Mouse (Mus musculus) embryonic facial prominence, embryonic 10.5 days (tissue): Measurements from ENCODE around the gene Adh6b. TPM values are rescaled to one million over a fixed set of nuclear protein-coding genes. Genes with fewer than 3 reads are reported as not detected.

ENCODE experiments used
- DNase-seq: peaks from one replicate; pipeline ENCODE4 v3.0.0-alpha.2; 2017; ENCODE audit warnings: low spot score
- H3K27ac ChIP-seq: fragments of 300-500 bp; sonication (generic); replicated peaks from 2 replicates; pipeline ENCODE4 v1.5.1; 2016; ENCODE audit warnings: mild to moderate bottlenecking
- H3K27me3 ChIP-seq: fragments of 300-500 bp; sonication (generic); replicated peaks from 2 replicates; pipeline ENCODE4 v1.6.1; 2016; ENCODE audit warnings: low read depth, mild to moderate bottlenecking; ENCODE audit not compliant: poor library complexity, severe bottlenecking
- H3K36me3 ChIP-seq: fragments of 300-500 bp; sonication (generic); replicated peaks from 2 replicates; pipeline ENCODE4 v1.6.1; 2016; ENCODE audit warnings: mild to moderate bottlenecking, moderate library complexity
- H3K4me1 ChIP-seq: fragments of 300-500 bp; sonication (generic); 2 replicates; pipeline ENCODE4 v1.6.1; 2016
- H3K4me3 ChIP-seq: fragments of 300-500 bp; sonication (generic); 2 replicates; pipeline ENCODE4 v1.5.1; 2016; ENCODE audit warnings: mild to moderate bottlenecking, moderate library complexity
- H3K9me3 ChIP-seq: fragments of 300-500 bp; sonication (generic); 2 replicates; pipeline ENCODE4 v1.6.1; 2016; ENCODE audit warnings: mild to moderate bottlenecking
- WGBS: fragments of 180-500 bp; shearing (Covaris S2); methylation state at CpG from one replicate; pipeline ENCODE4 v1.1.7; 2016; 5-methylcytosine and 5-hydroxymethylcytosine counted together
- polyA plus RNA-seq: library from polyadenylated mRNA; unstranded; fragments of >200 nt; fragmentation: Nextera tagmentation; extraction: Ambion mirVana; gene quantifications from 2 replicates; pipeline ENCODE4 v1.2.1, GENCODE M21; 2016

The Adh6b gene
- 0.55 and 0.93 TPM in 2 replicates for polyA plus RNA-seq

GRCm38 (mm10) chr3:138341471-138341870, at the start of gene Adh6b:
Gene Adh6b (plus strand): TSS chr3:138341775.
- H3K36me3 ChIP-seq, result no peaks in the 10 kb centered on the region
- H3K27ac ChIP-seq, result no peak within 1 kb of the TSS
- DNase-seq, result no peak
- no peaks in the 10 kb centered on the region for H3K27me3 ChIP-seq
- H3K9me3 ChIP-seq, result no peaks in the 10 kb centered on the region
- no peaks in the 10 kb centered on the region for H3K4me1 ChIP-seq
- no peak within 1 kb of the TSS for H3K4me3 ChIP-seq
- WGBS, result 84% methylated on average over 14 of the region's 14 CpGs

- 87% methylated on average over 7 of the region's 7 CpGs for WGBS
Observed at GRCm38 (mm10) chr3:138293298-138293895, 48.2 kb upstream of the Adh6b start.

DNA sequence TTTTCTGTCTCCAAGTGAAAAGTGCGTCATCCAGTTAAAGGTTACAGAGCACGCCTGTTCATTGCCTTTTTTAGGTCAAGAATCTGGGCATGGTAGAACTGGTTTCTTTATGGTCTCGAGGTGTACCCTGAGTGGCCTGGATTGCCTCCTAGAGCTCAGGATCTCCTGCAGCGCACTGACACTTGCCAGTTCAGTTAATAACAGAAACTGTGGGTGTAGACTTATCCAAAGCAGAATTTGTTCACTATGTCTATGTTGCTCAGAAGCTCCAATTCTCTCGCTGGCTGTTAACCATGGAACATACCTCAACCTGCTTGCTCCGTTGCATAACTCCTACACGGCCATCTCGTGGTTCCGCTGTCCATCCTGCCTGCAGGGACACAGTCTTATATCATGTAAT, 41.4 kb upstream of the Adh6b start:
- Histone ChIP-seq H3K9me3 (peaks cover 11% of the 10 kb centered on the region), H3K4me1 (peaks cover 17% of the 10 kb centered on the region), H3K36me3 (no peaks in the 10 kb centered on the region), H3K27me3 (no peaks in the 10 kb centered on the region), H3K4me3 (no peak overlapping the region), H3K27ac (no peak overlapping the region)
- 92% methylated on average over 9 of the region's 9 CpGs for WGBS
- DNase-seq, result no peak

More at GRCm38 (mm10) chr3:138293298-138293895, 48.2 kb upstream of the Adh6b start:
- peaks cover 7% of the 10 kb centered on the region for H3K9me3 ChIP-seq
- H3K36me3 ChIP-seq, result no peaks in the 10 kb centered on the region
- no peak overlapping the region for H3K4me3 ChIP-seq
- DNase-seq, result no peak
- H3K27ac ChIP-seq, result no peak overlapping the region
- no peaks in the 10 kb centered on the region for H3K4me1 ChIP-seq
- H3K27me3 ChIP-seq, result no peaks in the 10 kb centered on the region

- Histone ChIP-seq H3K36me3 (no peaks in the 10 kb centered on the region), H3K9me3 (peaks cover 10% of the 10 kb centered on the region), H3K27me3 (no peaks in the 10 kb centered on the region), H3K27ac (no peak overlapping the region), H3K4me3 (no peak overlapping the region), H3K4me1 (peaks cover 31% of the 10 kb centered on the region)
- DNase-seq, result no peak
- WGBS, result 75% methylated on average over 4 of the region's 4 CpGs
Observed at GRCm38 (mm10) chr3:138302676-138303075, 38.9 kb upstream of the Adh6b start.

DNA sequence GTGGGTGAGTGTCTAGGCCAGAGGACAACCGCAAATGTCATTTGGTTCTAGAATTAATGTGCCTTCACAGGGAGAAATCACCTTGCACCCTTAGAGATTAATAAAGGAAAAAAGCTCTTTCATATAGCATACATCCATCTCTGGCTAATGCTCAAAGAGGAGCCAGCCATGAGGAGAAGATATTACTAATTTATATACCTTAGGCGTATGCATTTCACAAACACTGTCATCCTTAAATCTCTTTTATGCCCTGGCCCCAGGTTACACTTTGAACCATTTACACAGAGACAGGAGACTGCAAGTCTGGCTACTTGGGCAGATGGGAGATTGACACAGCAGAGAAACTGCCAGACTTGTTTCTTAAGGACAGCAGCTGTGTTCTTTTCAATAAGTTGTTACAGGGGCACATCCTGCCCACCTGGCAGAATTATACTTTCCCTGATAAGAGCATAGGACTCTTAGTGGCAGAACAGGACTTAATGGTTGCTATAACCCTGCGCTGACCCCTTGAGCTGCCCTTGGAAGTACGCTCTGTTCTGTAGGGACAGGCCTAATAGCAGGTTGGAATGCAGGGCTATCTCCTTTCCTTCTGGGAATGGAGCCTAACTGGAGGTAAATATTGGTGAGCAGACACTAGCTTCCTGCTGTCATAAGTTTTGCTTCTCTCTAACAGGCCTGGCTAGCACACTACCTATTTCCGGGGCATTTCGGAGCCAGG, 37.6 kb upstream of the Adh6b start:
- Histone ChIP-seq H3K36me3 (no peaks in the 10 kb centered on the region), H3K9me3 (0 out of 2 replicates have a peak, but pooled peaks cover 2% of the 10 kb centered on the region), H3K4me1 (peaks cover 31% of the 10 kb centered on the region), H3K27ac (no peak overlapping the region; the same call in 1 of the 2 replicates), H3K27me3 (no peaks in the 10 kb centered on the region), H3K4me3 (no peak overlapping the region)
- WGBS, result 79% methylated on average over 6 of the region's 6 CpGs
- DNase-seq, result peak; percentile 12

DNA sequence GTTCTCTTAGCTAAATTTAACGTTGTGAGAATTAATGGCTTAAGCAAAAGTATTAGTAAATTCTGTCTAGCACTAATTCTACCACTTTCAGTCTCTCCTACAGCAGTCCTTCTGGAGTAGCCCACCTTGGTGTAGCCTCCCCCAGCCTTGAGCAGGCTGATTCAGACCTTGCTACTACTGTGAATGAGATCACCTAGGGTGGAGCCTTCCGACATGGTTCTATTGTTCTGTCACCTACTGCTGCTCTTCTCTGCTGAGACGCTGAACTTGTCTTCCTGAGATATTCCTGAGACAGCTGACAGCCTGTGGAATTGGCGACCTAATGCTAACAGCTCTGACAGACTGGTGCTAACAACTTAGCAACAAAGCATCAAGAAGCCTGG, 37.1 kb upstream of the Adh6b start:
- H3K36me3 ChIP-seq, result no peaks in the 10 kb centered on the region
- H3K4me3 ChIP-seq, result no peak overlapping the region
- DNase-seq, result no peak
- H3K4me1 ChIP-seq, result peaks cover 31% of the 10 kb centered on the region
- H3K27me3 ChIP-seq, result no peaks in the 10 kb centered on the region
- no peaks in the 10 kb centered on the region for H3K9me3 ChIP-seq
- 64% methylated on average over 4 of the region's 4 CpGs for WGBS
- no peak overlapping the region for H3K27ac ChIP-seq

DNA sequence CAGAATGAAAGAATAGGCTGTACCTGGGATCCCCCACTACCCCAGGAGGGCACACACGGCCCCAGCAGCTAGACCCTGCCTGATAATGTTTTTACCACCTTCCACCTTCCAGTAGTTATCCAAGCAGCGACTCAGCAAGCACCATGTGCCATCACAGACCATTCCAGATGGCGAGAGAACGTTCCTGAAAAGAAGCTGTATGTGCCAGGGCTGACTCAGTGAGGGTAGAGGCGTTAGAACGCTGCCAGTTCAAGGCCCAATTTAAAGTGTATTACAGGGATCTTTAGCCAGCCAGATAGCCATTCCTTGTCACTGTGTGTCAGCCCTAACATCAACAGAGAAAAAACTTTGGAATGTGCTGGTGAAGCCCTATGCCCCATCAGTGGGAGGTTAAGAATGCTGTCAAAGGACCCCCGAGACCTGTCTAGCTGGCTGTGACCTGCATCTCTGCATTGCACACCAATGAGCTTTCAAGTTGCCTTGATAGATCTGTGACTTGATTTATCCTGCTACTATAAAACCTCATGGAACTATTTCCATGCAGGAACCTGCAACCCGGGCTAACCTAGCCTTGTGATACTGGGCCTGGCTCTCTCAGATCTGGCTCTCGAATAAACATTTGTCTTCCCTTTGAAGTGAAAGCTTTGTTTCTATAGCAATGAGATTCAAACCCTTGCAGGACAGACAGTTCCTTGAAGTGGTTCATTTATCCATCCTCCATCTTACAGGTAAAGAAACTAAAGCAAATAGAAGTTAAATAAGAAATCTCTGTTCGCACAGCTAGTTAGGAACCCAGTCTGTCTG, 35.9 kb upstream of the Adh6b start:
- peaks cover 31% of the 10 kb centered on the region for H3K4me1 ChIP-seq
- H3K27me3 ChIP-seq, result no peaks in the 10 kb centered on the region
- no peaks in the 10 kb centered on the region for H3K9me3 ChIP-seq
- WGBS, result 74% methylated on average over 10 of the region's 10 CpGs
- no peak for DNase-seq
- H3K36me3 ChIP-seq, result no peaks in the 10 kb centered on the region
- peak overlapping the region; percentile 54; the same call in 1 of the 2 replicates for H3K27ac ChIP-seq
- H3K4me3 ChIP-seq, result no peak overlapping the region

DNA sequence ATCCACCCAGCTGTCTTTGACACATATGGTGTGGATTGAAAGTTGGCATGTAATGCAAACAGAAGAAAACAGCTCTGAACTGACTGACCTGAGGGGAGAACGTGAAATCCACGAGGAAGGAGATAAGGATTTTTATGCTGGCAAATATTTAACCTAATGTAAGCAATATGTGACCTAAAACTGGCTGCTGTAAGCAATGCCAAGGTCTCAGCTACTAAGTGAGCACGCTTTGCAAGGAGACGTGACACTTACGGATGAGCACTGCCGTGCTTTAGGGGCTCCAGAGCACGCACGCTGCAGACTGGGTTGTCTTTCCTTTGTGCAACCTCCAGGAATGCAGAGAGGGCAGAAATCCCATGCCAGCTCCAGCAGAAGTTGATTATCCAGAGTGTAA, 35.3 kb upstream of the Adh6b start:
- no peak for DNase-seq
- H3K36me3 ChIP-seq, result no peaks in the 10 kb centered on the region
- no peaks in the 10 kb centered on the region for H3K27me3 ChIP-seq
- WGBS, result 59% methylated on average over 8 of the region's 8 CpGs
- H3K27ac ChIP-seq, result peak overlapping the region; percentile 54
- no peak overlapping the region for H3K4me3 ChIP-seq
- no peaks in the 10 kb centered on the region for H3K9me3 ChIP-seq
- peaks cover 31% of the 10 kb centered on the region for H3K4me1 ChIP-seq

GRCm38 (mm10) chr3:138309910-138310309, 31.7 kb upstream of the Adh6b start:
- H3K4me3 ChIP-seq, result no peak overlapping the region

DNA sequence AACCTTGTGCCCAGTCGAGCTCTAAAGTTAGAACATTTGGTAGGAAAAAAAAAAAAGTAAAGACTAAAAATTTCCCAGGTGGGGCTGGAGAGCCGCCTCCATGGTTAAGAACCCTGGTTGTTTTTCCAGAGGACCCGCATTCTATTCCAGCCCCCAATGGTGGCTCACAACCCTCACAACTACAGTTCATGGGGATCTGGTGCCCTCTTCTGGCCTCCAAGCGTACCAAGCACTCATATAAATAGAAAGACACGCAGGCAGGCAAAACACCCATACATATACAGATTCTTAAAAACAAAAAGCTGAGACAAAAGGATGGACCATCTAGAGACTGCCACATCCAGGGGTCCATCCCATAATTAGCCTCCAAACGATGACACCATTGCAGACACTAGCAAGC, 30.6 kb upstream of the Adh6b start:
- Histone ChIP-seq H3K27ac (no peak overlapping the region), H3K9me3 (no peaks in the 10 kb centered on the region), H3K4me1 (peaks cover 6% of the 10 kb centered on the region; the same call in 1 of the 2 replicates), H3K27me3 (no peaks in the 10 kb centered on the region), H3K4me3 (no peak overlapping the region), H3K36me3 (no peaks in the 10 kb centered on the region)
- 80% methylated on average over 6 of the region's 6 CpGs for WGBS
- no peak for DNase-seq

More at GRCm38 (mm10) chr3:138309910-138310309, 31.7 kb upstream of the Adh6b start:
- Histone ChIP-seq H3K36me3 (no peaks in the 10 kb centered on the region), H3K27me3 (no peaks in the 10 kb centered on the region), H3K9me3 (no peaks in the 10 kb centered on the region), H3K4me1 (peaks cover 15% of the 10 kb centered on the region), H3K27ac (no peak overlapping the region)
- no peak for DNase-seq
- 91% methylated on average over 8 of the region's 8 CpGs for WGBS

DNA sequence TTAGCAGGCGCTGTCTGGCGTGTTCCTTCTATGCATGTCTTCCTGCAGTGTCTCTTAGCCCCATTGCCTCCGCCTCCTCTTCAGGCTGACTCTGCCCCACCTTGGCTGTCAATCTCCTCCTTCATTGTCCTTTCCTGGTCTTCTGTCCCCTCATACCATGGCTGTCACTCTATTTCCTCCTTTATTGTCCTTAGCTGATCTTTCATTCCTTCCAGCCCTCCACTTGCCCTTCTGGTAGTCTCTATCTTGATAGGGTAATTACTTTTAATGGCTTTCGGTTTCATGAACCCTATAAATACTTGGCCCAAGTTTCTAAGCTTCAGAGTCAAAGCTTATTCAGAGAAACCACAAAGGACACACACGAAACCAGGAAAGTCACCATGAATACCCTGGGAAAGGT, 28.6 kb upstream of the Adh6b start, which contains the start of gene Adh6a:
Adh6a (plus strand) TSS at position 322 of the 400 bp plus-strand sequence.
- no peaks in the 10 kb centered on the region for H3K4me1 ChIP-seq

GRCm38 (mm10) chr3:138316908-138317472, 24.6 kb upstream of the Adh6b start:
- Histone ChIP-seq H3K36me3 (no peaks in the 10 kb centered on the region), H3K4me3 (no peak overlapping the region), H3K27me3 (no peaks in the 10 kb centered on the region), H3K27ac (no peak overlapping the region), H3K9me3 (no peaks in the 10 kb centered on the region), H3K4me1 (no peaks in the 10 kb centered on the region)
- DNase-seq, result no peak
- WGBS, result 86% methylated on average over 2 of the region's 2 CpGs

More for the DNA sequence above, 28.6 kb upstream of the Adh6b start, which contains the start of gene Adh6a:
- Histone ChIP-seq H3K27ac (no peak within 1 kb of the TSS), H3K27me3 (no peaks in the 10 kb centered on the region), H3K4me3 (no peak within 1 kb of the TSS), H3K9me3 (no peaks in the 10 kb centered on the region), H3K36me3 (no peaks in the 10 kb centered on the region)
- no peak for DNase-seq
- 84% methylated on average over 5 of the region's 5 CpGs for WGBS
